Mouse (Mus musculus) heart, adult 11 months (tissue): ENCODE data around the gene Pbld2.

Experiments
- DNase-seq: peaks from one replicate; pipeline ENCODE4 v3.0.0; 2022

Pbld2 gene

DNA sequence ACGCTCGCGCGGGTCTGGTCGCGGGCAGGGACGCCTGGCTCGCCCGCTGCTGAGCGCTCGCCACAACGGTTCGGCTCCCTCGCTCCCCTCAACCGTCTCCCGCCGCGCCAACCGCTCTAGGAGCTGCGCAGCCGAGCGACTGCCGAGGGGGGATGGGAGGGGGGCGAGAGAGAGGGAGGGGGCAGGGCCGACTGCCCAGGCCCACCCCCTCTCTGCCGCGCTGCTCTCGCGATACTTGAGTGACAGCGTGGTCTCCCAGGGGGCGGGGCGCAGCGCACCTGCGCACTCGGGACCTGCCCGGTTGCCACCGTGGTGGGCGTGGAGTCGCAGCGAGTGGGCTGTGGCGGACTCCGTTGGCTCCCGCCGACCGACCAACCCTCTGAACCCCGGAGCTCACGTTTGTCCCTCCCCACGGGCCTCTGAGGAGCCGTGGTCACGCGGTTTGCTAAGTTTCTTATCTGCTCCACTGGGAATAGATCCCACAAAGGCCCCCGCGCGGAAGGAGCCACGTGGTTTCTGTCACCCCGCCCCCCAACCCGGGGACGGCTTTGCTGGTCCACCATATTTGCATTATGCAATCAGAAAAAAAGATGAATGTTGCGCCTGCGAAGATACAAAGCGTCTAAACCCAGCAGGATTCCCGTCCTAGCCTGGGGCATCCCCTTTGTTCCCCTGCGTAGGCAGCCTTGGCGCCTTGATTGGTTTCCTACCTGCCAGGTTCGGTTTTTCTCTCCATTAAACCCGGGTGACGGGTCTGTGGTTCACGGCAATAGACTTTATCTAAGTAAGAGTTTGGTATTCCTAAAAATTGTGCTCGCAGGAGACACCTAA, at the start of gene Pbld2, which contains the start of gene Hnrnph3:
TSS of gene Pbld2 (plus strand) at position 567 of the 831 bp plus-strand sequence.
TSS of gene Hnrnph3 (minus strand) at position 469 of the 831 bp plus-strand sequence.
- peak; percentile 100 for DNase-seq

DNA sequence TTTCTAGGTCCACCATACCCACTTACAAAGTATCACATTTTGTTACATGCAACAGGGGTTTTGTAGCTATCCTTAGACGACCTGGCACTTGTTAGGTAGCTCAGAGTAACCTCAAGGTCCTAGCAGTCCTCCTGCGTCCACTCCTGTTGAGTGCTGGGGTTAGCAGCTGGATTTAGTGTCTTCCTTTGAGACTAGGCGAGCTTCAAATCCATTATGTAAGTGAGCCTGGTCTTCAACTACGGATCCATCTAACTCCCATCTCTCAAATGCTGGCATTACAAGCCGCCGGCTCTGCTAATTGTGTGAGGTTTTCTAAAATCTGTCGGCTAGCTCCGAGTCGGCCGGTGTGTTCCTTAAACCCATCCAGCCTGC, 44.5 kb upstream of the Pbld2 start:
- no peak for DNase-seq

DNA sequence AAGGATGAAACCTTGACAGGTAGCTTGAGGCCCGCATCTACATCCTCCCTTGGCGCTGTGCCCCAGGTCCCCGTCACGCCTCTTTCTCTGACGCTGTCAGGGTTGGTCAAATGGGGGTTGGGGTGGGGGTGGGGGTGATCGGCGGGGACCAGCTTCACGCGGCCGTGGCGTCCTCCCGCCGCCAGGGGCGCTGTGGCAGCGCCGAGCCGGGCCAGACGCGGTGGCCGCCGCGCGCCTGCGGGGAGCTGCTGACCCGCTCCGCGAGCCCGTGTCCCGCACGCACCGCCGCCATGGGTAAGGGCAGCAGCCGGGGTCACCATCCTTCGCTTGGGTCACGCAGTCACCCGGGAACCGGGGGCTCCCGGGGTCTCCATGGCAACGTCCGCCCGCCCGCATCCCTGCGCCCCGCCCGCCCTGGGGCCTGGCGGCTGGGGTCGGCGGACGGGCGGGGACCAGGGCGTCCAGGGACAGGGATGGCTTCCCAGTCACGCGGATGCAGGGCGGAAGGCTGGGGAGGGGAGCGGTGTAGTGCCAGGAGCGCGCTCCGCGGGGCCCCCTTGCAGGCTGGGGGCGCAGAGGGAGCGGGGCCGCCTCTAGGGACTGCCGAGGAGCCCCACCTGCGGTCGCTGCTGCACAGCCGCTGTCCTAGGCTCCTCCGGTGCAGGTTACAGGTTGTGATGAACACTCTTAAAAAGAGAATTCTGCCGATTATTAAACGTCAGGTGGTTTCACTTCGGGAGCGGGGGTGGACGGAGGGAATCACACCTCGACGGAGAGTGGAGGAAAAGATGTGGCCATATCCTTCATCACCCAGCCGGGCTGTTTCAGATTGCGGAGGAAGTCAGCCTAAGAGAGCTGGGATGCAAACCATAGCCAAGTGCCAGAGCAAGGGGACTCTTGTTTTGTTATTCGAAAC, 43.8 kb upstream of the Pbld2 start, which contains the start of gene Rufy2:
TSS of gene Rufy2 (plus strand) at position 185 of the 916 bp plus-strand sequence.
- DNase-seq: peak; percentile 98

DNA sequence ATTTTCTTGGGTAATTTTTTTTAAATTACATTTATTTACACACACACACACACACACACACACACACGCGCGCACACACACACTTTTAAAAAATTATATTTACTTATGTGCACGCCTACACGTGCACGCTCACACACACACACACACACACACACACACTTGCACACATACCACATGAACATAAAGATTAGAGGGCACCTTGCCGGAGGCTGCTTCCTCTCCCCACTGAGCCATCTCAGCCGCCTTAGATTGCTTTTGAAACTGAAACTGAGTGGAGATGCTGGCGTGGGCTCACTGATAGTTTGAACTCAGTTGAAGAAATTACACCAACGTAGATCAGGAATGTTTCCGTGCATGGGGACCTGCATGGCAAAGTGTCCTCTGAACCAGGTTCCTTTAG, 40.0 kb upstream of the Pbld2 start:
- no peak for DNase-seq

GRCm38 (mm10) chr10:62984495-62984894, 39.6 kb upstream of the Pbld2 start:
- DNase-seq: peak; percentile 90

DNA sequence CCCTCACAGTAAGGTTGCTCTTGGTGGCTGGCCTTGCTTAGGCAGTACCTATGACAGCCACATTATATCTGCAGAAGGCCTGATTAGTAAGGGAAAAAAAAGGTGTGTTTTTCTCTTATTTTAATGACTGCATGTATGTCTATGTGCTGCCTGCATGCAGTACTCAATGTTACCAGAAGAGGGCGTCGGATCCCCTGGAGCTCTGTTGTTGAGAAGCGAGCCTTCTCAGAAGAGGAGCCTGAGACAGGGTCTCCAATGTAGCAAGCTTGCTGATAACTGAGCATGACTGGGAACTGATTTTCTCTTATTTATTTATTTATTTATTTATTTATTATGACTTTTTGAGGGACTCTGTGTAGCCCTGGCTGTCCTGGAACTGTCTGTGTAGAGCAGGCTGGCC, 36.8 kb upstream of the Pbld2 start:
- no peak for DNase-seq

GRCm38 (mm10) chr10:62990636-62991035, 33.5 kb upstream of the Pbld2 start:
- DNase-seq: no peak

DNA sequence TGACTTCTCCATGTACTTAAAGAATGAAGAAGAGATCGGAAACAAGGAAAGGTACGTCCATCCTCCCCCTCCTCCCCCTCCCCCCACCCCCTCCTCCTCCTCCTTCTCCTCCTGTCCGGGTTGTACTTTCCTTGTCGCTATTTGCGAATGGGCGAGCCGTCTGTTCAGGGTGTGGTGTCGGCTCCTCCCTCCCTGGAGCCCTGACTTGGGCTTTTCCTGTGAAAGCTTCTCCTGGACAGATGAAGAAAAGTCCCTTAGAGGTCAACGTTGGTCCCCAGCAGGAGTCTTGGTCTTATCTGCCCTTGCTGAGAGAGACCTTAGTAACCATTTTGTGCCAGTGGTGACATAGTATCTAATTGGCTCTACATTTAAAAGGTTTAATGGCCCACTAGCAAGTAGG, 30.1 kb upstream of the Pbld2 start:
- DNase-seq: no peak

GRCm38 (mm10) chr10:63000584-63000983, 23.5 kb upstream of the Pbld2 start:
- no peak for DNase-seq

- peak; percentile 72 for DNase-seq
These were observed 20.9 kb upstream of the Pbld2 start for GRCm38 (mm10) chr10:63003252-63003651.

DNA sequence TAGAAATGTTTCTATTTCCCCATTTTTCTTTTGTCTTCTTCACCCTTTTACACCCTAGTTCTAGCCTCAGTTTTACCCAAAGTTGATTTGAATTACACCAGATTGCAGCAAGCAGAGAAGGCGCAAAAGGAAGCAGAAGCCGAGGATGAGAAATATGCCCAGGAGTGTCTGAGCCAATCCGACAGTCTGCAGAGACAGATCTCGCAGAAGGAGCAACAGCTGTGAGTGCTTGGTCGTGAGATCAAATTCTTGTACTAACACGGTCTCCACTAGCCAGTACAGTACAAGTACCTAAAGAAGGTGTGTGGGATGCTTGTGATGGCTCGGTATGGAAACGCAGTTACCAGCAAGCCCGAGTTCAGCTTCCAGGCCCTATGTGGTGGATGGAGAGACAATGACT, 19.6 kb upstream of the Pbld2 start:
- DNase-seq: peak; percentile 86

DNA sequence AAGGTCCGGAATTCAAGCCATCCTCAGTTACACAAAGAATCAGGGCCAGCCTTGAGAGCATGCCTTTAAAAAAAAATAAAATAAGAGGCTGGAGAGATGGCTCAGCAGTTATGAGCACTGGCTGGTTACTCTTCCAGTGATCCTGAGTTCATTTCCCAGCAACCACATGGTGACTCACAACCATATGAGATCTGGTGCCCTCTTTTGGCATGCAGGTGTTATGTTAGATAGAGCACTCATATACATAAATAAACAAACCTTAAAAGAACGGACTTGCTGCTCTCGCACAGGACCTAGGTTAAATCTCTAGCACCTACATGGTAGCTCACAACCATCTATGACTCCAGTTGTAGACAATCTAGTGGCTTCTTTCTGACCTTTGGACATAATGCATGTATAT, 15.9 kb upstream of the Pbld2 start:
- DNase-seq: peak; percentile 63

DNA sequence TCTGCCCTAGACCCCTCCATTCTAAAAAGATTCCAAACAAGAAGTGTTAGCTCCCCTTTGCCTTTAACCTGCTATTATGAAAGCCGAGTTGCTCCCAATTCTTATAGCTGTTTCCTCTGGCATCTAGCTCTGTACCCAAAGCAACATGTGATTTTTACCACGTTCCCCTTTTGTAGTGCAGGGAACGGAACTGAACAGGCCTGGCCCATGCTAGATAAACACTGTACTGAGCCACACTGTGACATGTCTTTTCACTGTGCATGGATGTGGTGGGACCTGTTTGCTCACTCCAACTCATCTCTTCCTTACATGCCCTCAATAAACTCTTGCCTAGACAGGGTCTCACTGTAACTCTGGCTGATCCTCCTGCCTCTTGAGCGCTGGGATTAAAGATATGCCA, 13.8 kb upstream of the Pbld2 start:
- peak; percentile 68 for DNase-seq

DNA sequence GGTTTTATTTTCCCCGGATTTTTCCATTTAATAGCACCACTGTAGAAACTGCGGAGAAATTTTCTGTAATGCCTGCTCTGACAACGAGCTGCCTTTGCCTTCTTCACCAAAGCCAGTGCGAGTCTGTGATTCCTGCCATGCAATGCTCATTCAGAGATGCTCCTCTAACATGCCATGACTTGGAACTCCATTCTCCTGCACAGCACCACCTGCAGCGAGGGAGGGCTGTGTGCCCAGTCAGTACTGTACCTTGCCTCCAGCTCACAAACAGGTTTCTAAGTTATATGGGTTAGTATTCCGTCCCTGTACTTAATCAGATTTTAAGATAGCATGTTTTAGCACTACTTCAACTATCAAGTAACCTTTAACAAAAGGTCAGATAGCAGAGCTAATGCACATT, 12.6 kb upstream of the Pbld2 start:
- DNase-seq: no peak

DNA sequence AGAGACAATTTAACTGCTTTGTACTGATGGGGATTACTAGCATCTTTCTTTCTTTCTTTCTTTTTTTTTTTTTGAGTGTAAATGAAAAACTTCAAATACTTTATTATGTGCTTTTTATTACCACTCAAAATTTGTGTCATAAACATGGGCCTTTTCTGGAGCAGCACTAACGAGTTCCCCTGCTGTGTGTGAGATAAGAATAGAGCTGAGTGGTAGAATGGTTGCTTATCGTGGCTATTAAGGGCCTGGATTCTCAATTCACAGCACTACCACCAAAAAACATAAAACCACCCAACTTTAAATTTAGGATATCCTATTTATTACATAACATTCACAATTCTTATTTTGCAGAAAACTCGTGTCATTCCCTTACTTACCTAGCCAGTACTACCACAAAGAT, 10.6 kb upstream of the Pbld2 start:
- DNase-seq: no peak

DNA sequence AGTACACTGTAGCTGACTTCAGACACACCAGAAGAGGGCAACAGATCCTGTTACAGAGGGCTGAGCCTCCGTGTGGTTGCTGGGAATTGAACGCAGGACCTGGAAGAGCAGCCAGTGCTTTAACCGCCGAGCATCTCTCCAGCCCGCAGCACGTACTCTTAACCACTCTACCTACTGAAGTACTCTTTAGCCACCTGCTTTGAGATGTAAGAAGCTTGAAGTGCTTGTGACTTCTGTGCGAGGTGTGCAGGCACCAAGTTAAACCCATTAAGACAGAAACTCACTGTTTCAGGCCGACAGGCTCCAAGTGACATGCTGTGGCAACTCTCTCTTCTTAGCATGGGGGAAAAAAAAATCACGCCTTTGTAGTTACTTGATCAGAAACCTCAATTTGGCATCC, 9.9 kb upstream of the Pbld2 start:
- no peak for DNase-seq

DNA sequence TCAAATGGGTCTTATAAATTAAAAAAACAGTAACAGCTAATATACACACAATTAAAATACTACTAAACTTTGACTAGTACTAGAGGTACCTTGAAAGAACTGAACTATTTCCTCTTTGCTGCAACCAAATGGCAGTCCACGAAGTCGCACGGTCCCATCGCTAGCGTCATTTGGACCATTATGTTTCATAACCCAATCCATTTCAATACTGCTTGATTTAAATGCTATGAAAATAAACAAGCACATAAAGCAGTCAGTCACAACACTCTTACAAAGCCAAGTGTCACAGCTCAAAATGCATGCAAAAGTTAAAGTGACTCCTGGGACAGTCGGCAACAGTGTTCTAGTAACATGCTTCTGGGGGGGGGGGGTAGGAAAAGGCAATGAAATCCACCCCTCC, 4.8 kb upstream of the Pbld2 start:
- peak; percentile 64 for DNase-seq

DNA sequence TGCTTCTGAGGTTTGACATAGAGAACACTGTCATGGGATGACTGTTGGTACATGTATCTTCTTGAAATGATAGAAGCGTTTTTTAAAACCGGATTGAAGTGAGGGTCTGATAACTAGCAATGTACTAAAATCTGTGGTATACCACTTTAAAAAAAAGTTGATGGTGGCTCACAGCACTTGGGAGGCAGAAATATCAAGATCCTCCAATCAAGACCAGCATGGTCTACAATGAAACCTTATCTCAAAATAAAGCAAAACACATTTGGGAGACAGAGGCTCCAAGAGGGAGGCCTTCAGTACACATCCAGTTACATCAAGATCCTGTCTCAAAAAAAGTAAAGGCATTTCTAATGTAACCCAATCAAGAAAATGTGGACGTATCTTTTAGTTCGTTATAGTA, 2.4 kb upstream of the Pbld2 start:
- peak; percentile 42 for DNase-seq

- DNase-seq: no peak
These were observed 1.5 kb upstream of the Pbld2 start for GRCm38 (mm10) chr10:63022541-63023120.

- DNase-seq: peak; percentile 98
These were observed 880 bp upstream of the Pbld2 start for GRCm38 (mm10) chr10:63023121-63023748.

- peak; percentile 98 for DNase-seq
These were observed 430 bp downstream of the Pbld2 start for GRCm38 (mm10) chr10:63024580-63024910.

GRCm38 (mm10) chr10:63025016-63025415, 901 bp downstream of the Pbld2 start:
- peak; percentile 67 for DNase-seq

GRCm38 (mm10) chr10:63025491-63026011, 1.4 kb downstream of the Pbld2 start:
- peak; percentile 91 for DNase-seq
